Mouse (Mus musculus) bone marrow, adult 2 months (tissue): ENCODE data around the gene Kcnip1. TPM values are rescaled to one million over a fixed set of nuclear protein-coding genes. Genes with fewer than 3 reads are reported as not detected.

Experiments
- H3K27ac ChIP-seq: fragments of 200-500 bp; 2 replicates; pipeline ENCODE4 v1.5.1; 2012; ENCODE audit warnings: low read depth, mild to moderate bottlenecking, control low read depth, inconsistent platforms, low read length; ENCODE audit not compliant: control insufficient read depth, poor library complexity, insufficient read depth
- H3K4me1 ChIP-seq: fragments of 200-500 bp; 2 replicates; pipeline ENCODE4 v1.6.1; 2011; ENCODE audit warnings: low read length; ENCODE audit not compliant: control insufficient read depth, insufficient read depth
- H3K4me3 ChIP-seq: fragments of 200-500 bp; replicated peaks from 2 replicates; pipeline ENCODE3; 2011; ENCODE audit warnings: mild to moderate bottlenecking, low read depth, low read length, control low read depth; ENCODE audit not compliant: control insufficient read depth
- CTCF ChIP-seq: fragments of 200-500 bp; IDR thresholded peaks from 2 replicates; pipeline ENCODE4 v1.5.1; 2011; ENCODE audit warnings: low read length, control low read depth; ENCODE audit not compliant: control insufficient read depth, insufficient read depth
- POLR2A ChIP-seq: fragments of 200-500 bp; IDR thresholded peaks from 2 replicates; pipeline ENCODE4 v1.6.1; 2011; ENCODE audit warnings: low read depth, mild to moderate bottlenecking, control low read depth, low read length, borderline replicate concordance; ENCODE audit not compliant: control insufficient read depth
- WGBS: fragments of 180-500 bp; shearing (Covaris S2); methylation state at CpG from one replicate; pipeline ENCODE4 v1.1.7; 2018; 5-methylcytosine and 5-hydroxymethylcytosine counted together
- polyA plus RNA-seq: library from polyadenylated mRNA; stranded (reverse); fragments of >200 nt; gene quantifications from 2 replicates; pipeline ENCODE4 v1.2.4, GENCODE M21; 2011; ENCODE audit warnings: low replicate concordance; ENCODE audit not compliant: missing spikeins, insufficient read depth, insufficient read length

Kcnip1 gene
- polyA plus RNA-seq, 1 experiment, result not detected

DNA sequence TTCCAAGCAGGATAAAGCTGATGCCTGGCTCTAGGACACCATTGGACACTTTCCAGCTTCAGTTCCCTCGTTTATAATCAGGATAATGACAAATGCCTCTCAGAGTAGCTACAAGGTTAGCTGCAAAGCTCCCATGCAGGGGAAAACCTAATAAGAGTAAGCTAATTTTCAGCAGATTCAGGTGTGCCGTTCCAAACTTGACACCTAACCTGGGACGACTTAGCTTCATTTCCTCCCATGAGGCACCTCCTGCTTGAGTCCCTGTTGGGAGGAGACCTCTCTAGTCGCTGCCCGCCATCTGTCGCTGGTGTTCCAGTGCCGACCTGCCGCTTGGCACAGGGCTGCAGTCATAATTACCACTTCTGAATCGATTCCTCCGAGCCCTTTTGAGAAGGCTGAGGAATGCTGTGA, 211.4 kb downstream of the Kcnip1 start:
- H3K4me3 ChIP-seq, result no peak overlapping the region
- no peaks in the 10 kb centered on the region for H3K4me1 ChIP-seq
- H3K27ac ChIP-seq, result no peak overlapping the region
- TF ChIP-seq POLR2A (no peak), CTCF (no peak)
- WGBS, result 60% methylated on average over 10 of the region's 10 CpGs

DNA sequence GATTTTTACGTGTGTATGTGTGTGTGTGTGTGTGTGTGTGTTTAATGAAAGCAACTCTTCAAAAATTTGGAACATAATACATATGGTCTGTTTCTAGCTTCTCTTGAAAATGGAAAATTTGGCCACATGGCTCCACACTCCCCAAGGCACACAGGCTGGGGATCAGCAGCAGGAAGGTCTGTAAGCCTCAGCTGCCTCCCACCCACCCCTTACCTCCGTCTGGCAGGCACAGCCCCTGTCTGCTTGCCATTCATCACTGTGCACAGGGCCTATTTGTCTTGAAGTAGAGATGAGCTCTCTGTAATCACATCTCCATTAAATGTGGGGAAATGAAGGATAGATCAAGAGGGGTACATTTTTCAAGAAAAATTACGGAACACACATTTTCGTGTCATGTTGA, 212.7 kb downstream of the Kcnip1 start:
- TF ChIP-seq CTCF, result no peak
- TF ChIP-seq POLR2A, result no peak
- WGBS, result 66% methylated on average over 4 of the region's 4 CpGs
- Histone ChIP-seq H3K4me3 (no peak overlapping the region), H3K27ac (no peak overlapping the region), H3K4me1 (no peaks in the 10 kb centered on the region)

DNA sequence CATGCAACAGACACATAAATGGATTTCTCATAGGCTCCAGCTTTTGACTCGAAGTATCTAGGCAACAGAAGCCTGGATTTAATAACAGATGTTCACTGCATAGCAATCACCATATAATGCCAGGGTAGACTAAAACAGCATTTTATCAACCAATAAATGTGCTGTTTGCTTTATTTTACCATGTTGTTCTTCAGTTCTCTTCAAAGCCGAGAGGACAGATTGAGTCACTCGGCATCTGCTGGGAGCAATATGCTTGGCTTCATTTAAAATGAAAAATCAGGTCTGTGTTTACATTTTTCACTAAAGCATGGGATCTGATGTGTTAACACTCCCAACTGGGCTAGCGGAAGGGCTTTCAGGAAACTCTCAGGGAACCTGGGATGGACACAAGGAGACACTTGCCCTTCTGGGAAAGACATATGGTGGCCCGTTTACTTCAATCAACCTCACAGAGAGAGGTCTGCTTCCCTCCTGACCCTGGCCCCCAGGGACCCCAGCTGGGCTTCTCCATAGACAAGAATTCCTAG, 220.3 kb downstream of the Kcnip1 start:
- 71% methylated on average over 5 of the region's 5 CpGs for WGBS
- H3K4me1 ChIP-seq, result no peaks in the 10 kb centered on the region
- no peak overlapping the region for H3K4me3 ChIP-seq
- no peak overlapping the region for H3K27ac ChIP-seq
- TF ChIP-seq CTCF (no peak), POLR2A (no peak)

DNA sequence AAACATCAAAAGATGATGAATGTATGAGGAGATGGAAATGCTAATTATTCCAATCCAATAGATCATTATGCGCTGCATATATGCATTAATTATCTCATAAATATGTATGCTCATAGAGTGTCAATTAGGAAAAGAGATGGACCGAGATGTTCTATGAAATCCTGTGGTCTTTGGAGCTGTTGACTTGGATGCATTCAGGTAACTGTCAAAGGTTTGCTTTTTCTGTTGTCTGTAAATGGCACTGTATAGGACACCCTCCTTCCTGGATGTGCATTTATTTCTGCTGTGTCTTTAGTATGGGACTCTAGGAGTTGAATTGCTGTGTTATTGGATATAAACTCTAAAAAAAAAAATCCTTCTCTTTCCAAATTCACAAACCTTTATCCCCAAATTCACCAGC, 220.9 kb downstream of the Kcnip1 start:
- no peak overlapping the region for H3K4me3 ChIP-seq
- H3K4me1 ChIP-seq, result no peaks in the 10 kb centered on the region
- TF ChIP-seq POLR2A (no peak), CTCF (no peak)
- WGBS, result 76% methylated on average over 2 of the region's 2 CpGs
- no peak overlapping the region for H3K27ac ChIP-seq

DNA sequence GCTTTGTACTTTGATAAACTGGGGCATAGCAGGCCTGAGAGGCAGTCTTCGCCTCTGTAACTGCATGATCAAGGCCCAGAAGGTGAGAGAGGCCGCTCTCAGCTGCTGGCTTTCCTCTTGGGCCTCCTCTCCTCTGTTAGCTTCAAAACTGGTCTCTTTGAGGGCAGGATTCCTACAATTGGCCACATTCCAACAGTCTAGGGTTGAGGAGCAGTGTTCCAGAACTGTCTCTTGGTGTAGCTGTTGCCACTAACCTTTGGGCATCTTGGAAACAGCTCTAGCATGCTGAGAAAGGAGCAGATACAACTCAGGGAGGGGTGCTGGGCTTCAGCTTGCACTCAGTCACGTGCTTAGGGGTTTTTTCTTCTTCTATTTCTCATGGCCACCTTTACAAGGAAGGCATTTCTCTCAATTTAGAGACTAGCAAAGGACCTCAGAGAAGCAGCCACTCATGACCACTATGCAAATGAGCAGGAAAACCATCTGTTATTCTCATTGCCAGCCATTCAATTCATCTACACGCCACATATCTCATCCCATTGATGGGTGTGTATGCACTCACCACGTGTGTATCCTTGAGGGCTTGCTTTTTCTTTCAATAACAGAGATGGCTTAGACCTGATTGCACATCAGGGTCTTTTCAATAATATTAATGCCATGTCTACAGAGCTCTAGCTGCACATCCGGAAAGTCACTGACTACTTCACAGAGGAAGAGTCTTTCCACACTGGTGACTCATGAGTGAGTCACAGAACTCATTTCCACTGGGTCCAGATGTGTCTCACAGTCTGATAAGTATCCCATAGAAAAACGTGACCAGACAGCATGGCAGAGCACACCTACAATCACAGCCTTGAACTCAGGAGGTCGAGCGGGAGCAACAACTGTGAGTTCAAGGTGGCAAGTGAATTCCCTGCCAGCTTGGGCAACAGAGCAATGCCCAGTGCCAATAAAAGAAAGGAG, 225.7 kb downstream of the Kcnip1 start:
- no peak overlapping the region for H3K27ac ChIP-seq
- TF ChIP-seq CTCF, result no peak
- TF ChIP-seq POLR2A, result no peak
- no peaks in the 10 kb centered on the region for H3K4me1 ChIP-seq
- no peak overlapping the region for H3K4me3 ChIP-seq
- WGBS, result 59% methylated on average over 9 of the region's 9 CpGs

DNA sequence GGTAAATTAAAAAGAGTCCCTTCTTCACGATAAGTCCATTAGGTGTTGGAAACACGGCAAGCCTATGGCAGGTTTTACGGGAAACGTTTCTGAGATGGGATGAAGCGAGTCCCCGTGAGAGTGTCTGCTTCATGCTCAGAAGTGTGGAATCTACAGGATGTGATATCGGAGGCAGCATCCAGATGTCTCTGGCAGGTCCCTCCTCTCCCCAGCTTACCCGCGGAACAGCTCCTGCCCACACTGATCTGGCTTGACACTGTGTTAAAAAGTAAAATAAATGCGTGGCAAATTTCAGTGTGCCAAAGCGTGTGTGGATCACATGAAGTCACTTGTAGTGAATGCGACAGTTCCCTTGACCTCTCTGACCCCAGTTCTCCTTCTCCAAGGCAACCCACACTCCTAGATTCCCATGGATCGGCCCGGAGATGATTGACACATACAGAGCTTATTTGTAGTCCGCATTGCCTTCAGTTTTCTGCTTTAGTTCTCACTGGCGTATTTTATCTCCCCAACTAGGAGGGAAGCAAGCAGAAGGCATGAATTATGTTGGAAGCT, 231.7 kb downstream of the Kcnip1 start:
- TF ChIP-seq CTCF, result no peak
- TF ChIP-seq POLR2A, result no peak
- no peak overlapping the region for H3K27ac ChIP-seq
- H3K4me1 ChIP-seq, result no peaks in the 10 kb centered on the region
- H3K4me3 ChIP-seq, result no peak overlapping the region
- WGBS, result 89% methylated on average over 16 of the region's 16 CpGs

DNA sequence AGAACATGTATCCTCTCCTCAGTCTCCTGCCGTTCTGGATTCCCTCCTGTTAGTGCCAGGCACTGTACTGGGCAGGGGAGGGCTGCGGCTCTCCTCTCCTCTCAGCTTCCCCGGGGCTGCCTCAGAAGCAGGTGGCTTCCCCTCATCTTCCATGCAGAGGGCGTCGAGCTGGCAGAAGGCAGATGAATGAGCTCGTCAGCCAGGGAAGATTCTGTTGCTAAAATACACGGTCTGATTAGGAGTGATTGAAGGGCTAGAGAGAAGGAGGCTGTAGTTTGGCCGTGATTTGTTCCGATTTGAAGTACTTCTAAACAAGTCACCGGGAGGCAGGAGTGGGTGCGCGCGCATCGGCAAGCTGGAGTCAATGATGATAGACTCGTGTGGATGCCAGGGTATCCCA, 236.3 kb downstream of the Kcnip1 start:
- 81% methylated on average over 15 of the region's 15 CpGs for WGBS
- no peaks in the 10 kb centered on the region for H3K4me1 ChIP-seq
- no peak overlapping the region for H3K4me3 ChIP-seq
- no peak overlapping the region for H3K27ac ChIP-seq
- TF ChIP-seq POLR2A, result no peak
- TF ChIP-seq CTCF, result no peak

DNA sequence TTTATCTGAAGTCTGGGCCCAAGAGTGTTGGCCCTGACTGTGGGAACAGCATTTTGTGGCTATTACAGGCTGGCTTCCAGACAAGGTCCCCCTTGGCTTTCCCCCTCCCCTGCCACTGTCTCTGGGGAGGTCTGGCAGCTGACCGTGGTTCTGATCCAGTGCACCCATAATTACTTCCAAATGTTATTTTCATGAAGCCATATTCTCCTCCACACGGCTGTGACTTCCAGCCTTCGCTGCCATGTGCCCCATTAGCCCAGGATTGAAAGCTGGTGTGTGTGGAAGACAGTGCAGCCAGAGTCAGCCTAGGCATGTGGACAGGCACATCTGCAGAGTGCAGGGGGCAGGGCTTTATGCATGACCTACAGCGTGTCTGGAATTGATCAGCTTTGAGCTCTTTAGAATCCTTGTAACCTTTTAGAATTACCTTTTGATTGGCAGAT, 240.5 kb downstream of the Kcnip1 start:
- WGBS, result 72% methylated on average over 4 of the region's 4 CpGs
- H3K4me1 ChIP-seq, result no peaks in the 10 kb centered on the region
- TF ChIP-seq POLR2A (no peak), CTCF (no peak)
- no peak overlapping the region for H3K4me3 ChIP-seq
- no peak overlapping the region for H3K27ac ChIP-seq
